Mouse (Mus musculus) layer of hippocampus, postnatal 36 days (tissue): ENCODE measurements around the gene Bub3. TPM values are rescaled to one million over a fixed set of nuclear protein-coding genes. Genes with fewer than 3 reads are reported as not detected.

Experiments used
- DNase-seq, 2 experiments: peaks; one replicate each; pipeline ENCODE4 v3.0.0; 2022
- total RNA-seq, 2 experiments: library from RNA; stranded (reverse); gene quantifications; 2 replicates each; pipeline ENCODE4 v1.2.3; 2021

The Bub3 gene
- 10 to 100 TPM; 57.4 to 61.9 TPM for total RNA-seq

- peak; percentile 90 to 91 for DNase-seq
Measured at GRCm38 (mm10) chr7:131559986-131560696, at the start of gene Bub3. Gene Bub3, plus strand, starts transcription at chr7:131560222.

- DNase-seq, result peak; percentile 67 to 70
Measured at GRCm38 (mm10) chr7:131539979-131540378, 20.0 kb upstream of the Bub3 start.

- DNase-seq, result no peak
Measured at GRCm38 (mm10) chr7:131541184-131542114, 18.6 kb upstream of the Bub3 start.

GRCm38 (mm10) chr7:131542115-131542871 is 17.7 kb upstream of the Bub3 start, which contains the start of gene Hmx3:
Gene Hmx3, plus strand, starts transcription at chr7:131542867.
- no peak for DNase-seq

- DNase-seq, result no peak
Measured at GRCm38 (mm10) chr7:131542872-131543622, 17.0 kb upstream of the Bub3 start.

- no peak for DNase-seq
Measured at GRCm38 (mm10) chr7:131543623-131544481, 16.2 kb upstream of the Bub3 start.

- no peak for DNase-seq
Measured at GRCm38 (mm10) chr7:131544871-131545270, 15.2 kb upstream of the Bub3 start.

- no peak for DNase-seq
Measured at GRCm38 (mm10) chr7:131545701-131546385, 14.2 kb upstream of the Bub3 start.

GRCm38 (mm10) chr7:131546423-131546822 is 13.6 kb upstream of the Bub3 start:
- DNase-seq, result no peak

GRCm38 (mm10) chr7:131547481-131547880 is 12.5 kb upstream of the Bub3 start:
- no peak for DNase-seq

- DNase-seq, result no peak
Measured at GRCm38 (mm10) chr7:131548473-131548872, 11.5 kb upstream of the Bub3 start, which contains the start of gene Hmx2. Gene Hmx2, plus strand, starts transcription at chr7:131548773.

GRCm38 (mm10) chr7:131551471-131551870 is 8.6 kb upstream of the Bub3 start:
- DNase-seq, result no peak

- DNase-seq, result no peak
Measured at GRCm38 (mm10) chr7:131551931-131552741, 7.9 kb upstream of the Bub3 start.

GRCm38 (mm10) chr7:131552781-131553180 is 7.2 kb upstream of the Bub3 start:
- DNase-seq, result no peak

- no peak for DNase-seq
Measured at GRCm38 (mm10) chr7:131553771-131554175, 6.2 kb upstream of the Bub3 start.

- no peak for DNase-seq
Measured at GRCm38 (mm10) chr7:131554341-131555180, 5.5 kb upstream of the Bub3 start.

GRCm38 (mm10) chr7:131555301-131556081 is 4.5 kb upstream of the Bub3 start:
- DNase-seq, result peak in 1 of 2 experiments; percentile 7
